Mouse (Mus musculus) left cerebral cortex, postnatal 14 days (tissue): Measurements from ENCODE around the gene Aptx. TPM values are rescaled to one million over a fixed set of nuclear protein-coding genes. Genes with fewer than 3 reads are reported as not detected.

ENCODE experiments used
- DNase-seq, 2 experiments: peaks; one replicate each; pipeline ENCODE4 v3.0.0; 2021 to 2022; ENCODE audit warnings: low spot score in 2 of 2, mixed read lengths in 1 of 2
- intact Hi-C: fragments of 180-260 bp; cut with DNase I; formaldehyde crosslinking; loops from one replicate; pipeline ENCODE4 v1.15.1; 2025
- microRNA-seq, 2 experiments: library from miRNA; unstranded; fragments of <30 nt; microRNA quantifications; one replicate each; pipeline ENCODE4 v1.2.0; 2022
- total RNA-seq, 2 experiments: library from RNA; stranded (reverse); gene quantifications; 2 replicates each; pipeline ENCODE4 v1.2.3; 2021

Aptx gene
- total RNA-seq, 2 experiments from 2014 or later = 26.1 to 27.6 TPM

GRCm38 (mm10) chr4:40680250-40680860, 22.6 kb downstream of the Aptx start:
- intact Hi-C loops = loop anchor here (5.0 kb wide), 2 partner anchors 393 to 548 kb away; no protein-coding TSS in a partner anchor
- DNase-seq = peak; percentile 30 to 31

- DNase-seq = peak; percentile 46 to 52
- intact Hi-C loops = no loop called here
Measured at GRCm38 (mm10) chr4:40677132-40677531, 25.9 kb downstream of the Aptx start.

- DNase-seq = no peak
- intact Hi-C loops = no loop called here
Measured at GRCm38 (mm10) chr4:40676338-40676737, 26.7 kb downstream of the Aptx start.

GRCm38 (mm10) chr4:40673526-40673925, 29.5 kb downstream of the Aptx start:
- intact Hi-C loops = no loop called here
- DNase-seq = no peak

GRCm38 (mm10) chr4:40666237-40667012, 36.6 kb downstream of the Aptx start:
- no peak for DNase-seq
- intact Hi-C loops = no loop called here

- intact Hi-C loops = no loop called here
- no peak for DNase-seq
Measured at GRCm38 (mm10) chr4:40651055-40651454, 51.9 kb downstream of the Aptx start.

GRCm38 (mm10) chr4:40649111-40649510, 53.9 kb downstream of the Aptx start:
- DNase-seq = peak in 1 of 2 experiments; percentile 15
- intact Hi-C loops = no loop called here

- intact Hi-C loops = no loop called here
- DNase-seq = no peak
Measured at GRCm38 (mm10) chr4:40643567-40643966, 59.4 kb downstream of the Aptx start.

- intact Hi-C loops = no loop called here
- DNase-seq = no peak
Measured at GRCm38 (mm10) chr4:40640991-40641390, 62.0 kb downstream of the Aptx start.

Small RNAs within 50 kb of the gene (microRNA-seq; reads per million reads assigned to microRNA genes)
- 0 to 0.79 reads per million in 2 experiments for gene Mir207

Other genes with a start within 250 kb of the Aptx start
- 10 to 100 TPM; 16.5 to 21.1 TPM for gene Tmem215, start 231.0 kb downstream of the Aptx start, total RNA-seq
- gene Dnaja1, start 19.0 kb upstream of the Aptx start, total RNA-seq = 100 to 1,000 TPM; 314 to 324 TPM
- 10 to 100 TPM; 41.8 to 43.5 TPM for gene Smu1, start 54.7 kb upstream of the Aptx start, total RNA-seq
- 1 to 10 TPM; 6.5 to 9.0 TPM for gene B4galt1, start 150.8 kb upstream of the Aptx start, total RNA-seq
- gene Spink4, start 216.9 kb upstream of the Aptx start, total RNA-seq = not detected
- 100 to 1,000 TPM; 160 to 164 TPM for gene Bag1, start 245.1 kb upstream of the Aptx start, total RNA-seq
- gene Chmp5, start 245.2 kb upstream of the Aptx start, total RNA-seq = 10 to 100 TPM; 71.4 to 73.1 TPM